Mouse (Mus musculus): ENCODE results near the gene Polh.

- TF ChIP-seq EP300 (IDR thresholded peaks at IDR 0.05) (no peak), CTCF (IDR thresholded peaks at IDR 0.05) (no peak)
Observed at GRCm38 (mm10) chr17:46161710-46162109, 40.7 kb downstream of the Polh start.
